Mouse (Mus musculus) bone marrow, adult 2 months (tissue): ENCODE measurements around the gene Slc6a4.

Experiments
- CTCF ChIP-seq: fragments of 200-500 bp; IDR thresholded peaks from 2 replicates; pipeline ENCODE4 v1.5.1; 2011; ENCODE audit warnings: low read length, control low read depth; ENCODE audit not compliant: control insufficient read depth, insufficient read depth
- POLR2A ChIP-seq: fragments of 200-500 bp; IDR thresholded peaks from 2 replicates; pipeline ENCODE4 v1.6.1; 2011; ENCODE audit warnings: low read depth, mild to moderate bottlenecking, control low read depth, low read length, borderline replicate concordance; ENCODE audit not compliant: control insufficient read depth

DNA sequence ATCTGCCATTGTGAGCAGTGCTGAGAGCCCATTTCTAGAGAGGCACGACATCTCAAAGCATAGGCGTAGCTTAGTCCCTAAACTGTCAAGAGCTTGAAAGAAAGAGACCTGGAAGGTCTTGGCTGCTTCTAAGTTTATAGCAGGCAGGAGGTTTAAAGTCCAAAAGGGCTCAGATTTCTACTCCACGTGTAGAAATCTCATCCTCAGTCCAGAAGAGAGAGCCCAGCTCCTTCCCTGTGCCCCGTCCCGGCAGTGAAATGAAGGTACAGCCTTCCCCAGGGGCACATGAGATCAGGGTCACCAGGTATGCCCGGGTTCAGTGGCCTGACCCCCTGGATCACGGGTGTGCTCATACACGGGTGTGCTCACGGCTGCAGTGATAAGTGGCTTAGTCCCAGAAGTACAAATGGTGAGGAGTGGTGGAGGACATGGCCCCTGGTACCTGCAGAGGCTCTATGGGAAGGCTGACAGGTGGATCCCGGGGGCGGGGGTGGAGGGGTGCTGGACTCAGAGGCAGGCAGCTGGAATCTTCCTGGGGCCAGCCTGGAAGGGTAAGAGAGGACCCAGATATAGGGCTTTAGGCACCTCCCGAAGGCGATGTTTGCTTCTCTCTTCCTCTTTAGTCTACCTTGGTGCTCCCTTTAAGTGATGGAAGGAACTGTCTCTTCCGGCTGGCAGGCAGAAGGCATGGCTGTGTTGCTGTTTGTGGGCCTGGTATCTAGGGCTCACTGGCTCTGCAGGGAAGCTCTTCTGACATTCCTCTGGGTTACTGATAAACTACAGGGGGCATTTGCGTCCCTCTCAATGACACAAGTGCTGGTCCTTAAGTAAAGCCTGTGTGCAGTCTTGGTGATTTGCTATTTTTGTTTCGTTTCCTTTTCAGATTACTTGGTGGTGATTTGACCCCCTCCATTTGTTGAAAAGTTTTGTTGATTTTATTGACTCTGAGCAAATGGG lies 10.9 kb downstream of the Slc6a4 start:
- TF ChIP-seq CTCF, result no peak
- TF ChIP-seq POLR2A, result no peak
